Mouse (Mus musculus): ENCODE results near the gene Mrpl48. TPM values are rescaled to one million over a fixed set of nuclear protein-coding genes. Genes with fewer than 3 reads are reported as not detected.

The Mrpl48 gene
- polyA plus RNA-seq, 1 experiment from 2014 or later, result 81.2 TPM

- H3K4me3 ChIP-seq (replicated peaks), result no peak overlapping the region
- H3K4me1 ChIP-seq, result peaks cover 19% of the 10 kb centered on the region
- H3K36me3 ChIP-seq, result peaks cover 42% of the 10 kb centered on the region
- ATAC-seq (replicated peaks; ENCODE audit: low FRiP score), result no peak
- H3K27me3 ChIP-seq, result no peaks in the 10 kb centered on the region
- H3K27ac ChIP-seq, result no peak overlapping the region
- 70% methylated on average over 6 of the region's 6 CpGs for WGBS
- no peak overlapping the region for H3K4me2 ChIP-seq
- H3K9ac ChIP-seq, result no peak overlapping the region
- no peaks in the 10 kb centered on the region for H3K9me3 ChIP-seq (replicated peaks)
Measured at GRCm38 (mm10) chr7:100501027-100501843, 106.9 kb downstream of the Mrpl48 start.

GRCm38 (mm10) chr7:100500276-100500977, 107.7 kb downstream of the Mrpl48 start:
- ATAC-seq (replicated peaks; ENCODE audit: low FRiP score), result no peak

GRCm38 (mm10) chr7:100499465-100499864, 108.6 kb downstream of the Mrpl48 start:
- no peak overlapping the region for H3K27ac ChIP-seq
- no peak overlapping the region for H3K9ac ChIP-seq
- peaks cover 34% of the 10 kb centered on the region for H3K4me1 ChIP-seq
- no peak overlapping the region for H3K4me3 ChIP-seq (replicated peaks)
- H3K36me3 ChIP-seq, result peaks cover 42% of the 10 kb centered on the region
- H3K4me2 ChIP-seq, result no peak overlapping the region
- no peaks in the 10 kb centered on the region for H3K27me3 ChIP-seq
- ATAC-seq (replicated peaks; ENCODE audit: low FRiP score), result no peak
- H3K9me3 ChIP-seq (replicated peaks), result no peaks in the 10 kb centered on the region

More at GRCm38 (mm10) chr7:100500276-100500977, 107.7 kb downstream of the Mrpl48 start:
- Histone ChIP-seq H3K4me1 (peaks cover 27% of the 10 kb centered on the region), H3K27me3 (no peaks in the 10 kb centered on the region), H3K4me2 (no peak overlapping the region), H3K27ac (no peak overlapping the region), H3K36me3 (peaks cover 42% of the 10 kb centered on the region), H3K9me3 (replicated peaks) (no peaks in the 10 kb centered on the region), H3K4me3 (replicated peaks) (no peak overlapping the region), H3K9ac (no peak overlapping the region)
- WGBS, result 64% methylated on average over 16 of the region's 16 CpGs

- no peak overlapping the region for H3K4me2 ChIP-seq
- H3K27ac ChIP-seq, result no peak overlapping the region
- H3K27me3 ChIP-seq, result no peaks in the 10 kb centered on the region
- H3K9ac ChIP-seq, result no peak overlapping the region
- WGBS, result 91% methylated on average over 13 of the region's 13 CpGs
- no peaks in the 10 kb centered on the region for H3K9me3 ChIP-seq (replicated peaks)
- peaks cover 42% of the 10 kb centered on the region for H3K36me3 ChIP-seq
- no peak overlapping the region for H3K4me3 ChIP-seq (replicated peaks)
- no peak for ATAC-seq (replicated peaks; ENCODE audit: low FRiP score)
- peaks cover 41% of the 10 kb centered on the region for H3K4me1 ChIP-seq
Measured at GRCm38 (mm10) chr7:100497982-100498381, 110.1 kb downstream of the Mrpl48 start.

GRCm38 (mm10) chr7:100497402-100497801, 110.7 kb downstream of the Mrpl48 start:
- Histone ChIP-seq H3K9me3 (replicated peaks) (no peaks in the 10 kb centered on the region), H3K4me3 (replicated peaks) (no peak overlapping the region), H3K36me3 (peaks cover 42% of the 10 kb centered on the region), H3K27me3 (no peaks in the 10 kb centered on the region), H3K4me2 (no peak overlapping the region), H3K27ac (no peak overlapping the region), H3K4me1 (peaks cover 45% of the 10 kb centered on the region), H3K9ac (no peak overlapping the region)
- no peak for ATAC-seq (replicated peaks; ENCODE audit: low FRiP score)
- WGBS, result 77% methylated on average over 4 of the region's 4 CpGs

GRCm38 (mm10) chr7:100496791-100497190, 111.3 kb downstream of the Mrpl48 start:
- Histone ChIP-seq H3K27me3 (no peaks in the 10 kb centered on the region), H3K27ac (no peak overlapping the region), H3K9ac (no peak overlapping the region), H3K36me3 (peaks cover 42% of the 10 kb centered on the region), H3K4me2 (no peak overlapping the region), H3K4me3 (replicated peaks) (no peak overlapping the region), H3K9me3 (replicated peaks) (no peaks in the 10 kb centered on the region), H3K4me1 (peaks cover 51% of the 10 kb centered on the region)
- no peak for ATAC-seq (replicated peaks; ENCODE audit: low FRiP score)
- WGBS, result 96% methylated on average over 9 of the region's 9 CpGs

GRCm38 (mm10) chr7:100496371-100496770, 111.7 kb downstream of the Mrpl48 start:
- no peaks in the 10 kb centered on the region for H3K27me3 ChIP-seq
- peaks cover 42% of the 10 kb centered on the region for H3K36me3 ChIP-seq
- no peak for ATAC-seq (replicated peaks; ENCODE audit: low FRiP score)
- H3K9me3 ChIP-seq (replicated peaks), result no peaks in the 10 kb centered on the region
- H3K27ac ChIP-seq, result peak overlapping the region; percentile 88
- WGBS, result 78% methylated on average over 6 of the region's 6 CpGs
- 0 out of 2 replicates have a peak overlapping the region, but pooled peaks have one; percentile 58 for H3K4me3 ChIP-seq (replicated peaks)
- H3K4me2 ChIP-seq, result peak overlapping the region; percentile 97
- no peak overlapping the region for H3K9ac ChIP-seq
- peaks cover 51% of the 10 kb centered on the region for H3K4me1 ChIP-seq

Other genes with a start within 250 kb of the Mrpl48 start
- 27.4 and 28.1 TPM in 2 replicates for gene C2cd3, start 236.1 kb downstream of the Mrpl48 start, polyA plus RNA-seq (2015; fragmentation: Nextera tagmentation; extraction: Ambion mirVana)
- gene Ppme1, start 236.0 kb downstream of the Mrpl48 start, polyA plus RNA-seq (2015; fragmentation: Nextera tagmentation; extraction: Ambion mirVana), result 61.2 and 68.9 TPM in 2 replicates
- gene Ucp3, start 135.3 kb downstream of the Mrpl48 start, polyA plus RNA-seq (2015; fragmentation: Nextera tagmentation; extraction: Ambion mirVana), result 0.12 and 0.17 TPM in 2 replicates
- 191 and 221 TPM in 2 replicates for gene Ucp2, start 115.0 kb downstream of the Mrpl48 start, polyA plus RNA-seq (2015; fragmentation: Nextera tagmentation; extraction: Ambion mirVana)
- 0.40 and 0.42 TPM in 2 replicates for gene Dnajb13, start 93.3 kb downstream of the Mrpl48 start, polyA plus RNA-seq (2015; fragmentation: Nextera tagmentation; extraction: Ambion mirVana)
- gene Coa4, start 71.2 kb downstream of the Mrpl48 start, polyA plus RNA-seq (2015; fragmentation: Nextera tagmentation; extraction: Ambion mirVana), result 23.3 and 24.9 TPM in 2 replicates
- 102 and 105 TPM in 2 replicates for gene Rab6a, start 891 bp downstream of the Mrpl48 start, polyA plus RNA-seq (2015; fragmentation: Nextera tagmentation; extraction: Ambion mirVana)
- gene Plekhb1, start 54.1 kb upstream of the Mrpl48 start, polyA plus RNA-seq (2015; fragmentation: Nextera tagmentation; extraction: Ambion mirVana), result 3.5 and 4.4 TPM in 2 replicates
- 38.4 and 46.1 TPM in 2 replicates for gene Fam168a, start 98.3 kb upstream of the Mrpl48 start, polyA plus RNA-seq (2015; fragmentation: Nextera tagmentation; extraction: Ambion mirVana)

Data from kidney, embryonic 15.5 days (tissue).